Mouse (Mus musculus): ENCODE measurements around the gene Olfr109. TPM values are rescaled to one million over a fixed set of nuclear protein-coding genes. Genes with fewer than 3 reads are reported as not detected.

Gene Olfr109
- polyA plus RNA-seq (2012; rRNA removed), result not detected in 2 replicates

DNA sequence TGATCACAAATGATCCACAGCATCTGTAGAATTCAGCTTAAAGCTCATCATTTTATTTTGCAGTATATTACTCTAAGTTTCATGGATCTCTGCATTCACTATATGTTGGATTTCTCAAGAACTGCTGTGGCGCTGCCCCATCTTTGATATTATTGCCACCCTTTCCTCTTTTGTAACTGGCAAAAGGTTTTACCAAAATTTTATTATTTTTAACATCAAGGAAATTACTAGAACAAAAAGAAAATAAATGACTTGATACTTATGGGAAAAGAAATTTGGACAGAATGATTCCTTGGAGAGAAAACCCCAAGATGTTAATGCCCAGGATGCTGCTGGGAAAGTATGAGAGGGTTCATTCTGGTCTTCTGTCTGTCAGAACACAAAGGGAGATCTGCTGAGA is at the start of gene Olfr109:
Gene Olfr109, plus strand, starts transcription at position 301 of the 400 bp plus-strand sequence.
- H3K4me3 ChIP-seq (ENCODE audit: extremely low read depth, insufficient read depth, insufficient read length), result no peak within 1 kb of the TSS
- no peaks in the 10 kb centered on the region for H3K4me1 ChIP-seq (ENCODE audit: control insufficient read depth, insufficient read depth, insufficient read length)
- no peak for DNase-seq (ENCODE audit: low read depth in 1 of 2, low spot score in 2 of 2)
- 86% methylated on average over 1 of the region's 1 CpGs for WGBS
- no peaks in the 10 kb centered on the region for H3K27me3 ChIP-seq (ENCODE audit: control insufficient read depth, insufficient read depth, low read length)
- TF ChIP-seq CTCF (IDR thresholded peaks at IDR 0.05; ENCODE audit: extremely low read depth, insufficient read depth, insufficient read length, insufficient replicate concordance) (no peak), POLR2A (IDR thresholded peaks at IDR 0.05; ENCODE audit: low read depth, low read length) (no peak)
- no peaks in the 10 kb centered on the region for H3K36me3 ChIP-seq (ENCODE audit: control insufficient read depth, insufficient read depth, low read length)
- no peak within 1 kb of the TSS for H3K27ac ChIP-seq (ENCODE audit: insufficient read depth, low read length)

DNA sequence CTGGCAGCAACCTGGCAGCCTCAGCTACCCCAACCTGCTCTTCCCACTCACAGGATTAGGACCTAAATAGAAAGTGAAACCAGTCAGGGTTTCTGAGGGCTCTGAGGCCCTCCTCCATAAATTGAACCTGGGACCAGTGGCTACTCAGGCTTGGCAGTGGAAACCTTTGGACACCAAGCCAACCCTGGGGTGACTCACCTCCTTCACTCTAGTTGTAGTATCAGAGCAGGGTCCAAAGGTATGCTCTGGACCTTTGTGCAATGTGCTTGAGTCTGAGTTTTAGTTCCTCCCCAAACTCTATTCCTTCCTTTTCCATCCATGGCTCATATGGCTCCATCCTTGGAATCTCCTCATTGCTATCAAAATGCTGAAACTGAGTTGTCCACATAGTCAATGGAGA is 45.3 kb upstream of the Olfr109 start:
- no peaks in the 10 kb centered on the region for H3K36me3 ChIP-seq (ENCODE audit: control insufficient read depth, insufficient read depth, low read length)
- no peak for TF ChIP-seq POLR2A (IDR thresholded peaks at IDR 0.05; ENCODE audit: low read depth, low read length)
- no peak for TF ChIP-seq CTCF (IDR thresholded peaks at IDR 0.05; ENCODE audit: extremely low read depth, insufficient read depth, insufficient read length, insufficient replicate concordance)
- H3K27me3 ChIP-seq (ENCODE audit: control insufficient read depth, insufficient read depth, low read length), result no peaks in the 10 kb centered on the region
- DNase-seq (ENCODE audit: low read depth in 1 of 2, low spot score in 2 of 2), result no peak
- no peak overlapping the region for H3K4me3 ChIP-seq (ENCODE audit: extremely low read depth, insufficient read depth, insufficient read length)
- H3K27ac ChIP-seq (ENCODE audit: insufficient read depth, low read length), result no peak overlapping the region
- no peaks in the 10 kb centered on the region for H3K4me1 ChIP-seq (ENCODE audit: control insufficient read depth, insufficient read depth, insufficient read length)

DNA sequence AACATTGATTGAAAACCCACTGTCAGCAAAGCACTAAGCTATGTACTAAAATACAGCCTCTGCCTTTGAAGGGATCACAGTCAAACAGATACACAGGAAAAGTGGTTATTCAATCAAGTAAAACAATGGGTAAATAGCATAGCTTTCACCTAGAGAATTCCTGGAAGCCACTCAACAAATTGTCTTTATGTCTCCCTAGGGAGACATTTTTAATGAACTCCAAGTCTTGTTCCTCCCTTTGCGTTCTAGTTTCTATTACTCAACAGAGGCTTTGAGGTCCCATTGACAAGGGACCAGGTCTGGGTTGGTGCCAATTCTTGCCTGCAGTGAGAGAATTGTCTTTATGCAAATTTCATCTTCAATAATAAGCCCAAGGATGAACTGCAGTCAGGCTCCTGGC is 13.5 kb upstream of the Olfr109 start, which contains the start of gene Olfr108:
Gene Olfr108, plus strand, starts transcription at position 301 of the 400 bp plus-strand sequence.
- H3K4me3 ChIP-seq (ENCODE audit: extremely low read depth, insufficient read depth, insufficient read length), result no peak within 1 kb of the TSS
- TF ChIP-seq CTCF (IDR thresholded peaks at IDR 0.05; ENCODE audit: extremely low read depth, insufficient read depth, insufficient read length, insufficient replicate concordance), result no peak
- TF ChIP-seq POLR2A (IDR thresholded peaks at IDR 0.05; ENCODE audit: low read depth, low read length), result no peak
- 93% methylated on average over 1 of the region's 1 CpGs for WGBS
- no peaks in the 10 kb centered on the region for H3K36me3 ChIP-seq (ENCODE audit: control insufficient read depth, insufficient read depth, low read length)
- no peaks in the 10 kb centered on the region for H3K27me3 ChIP-seq (ENCODE audit: control insufficient read depth, insufficient read depth, low read length)
- no peaks in the 10 kb centered on the region for H3K4me1 ChIP-seq (ENCODE audit: control insufficient read depth, insufficient read depth, insufficient read length)
- DNase-seq (ENCODE audit: low read depth in 1 of 2, low spot score in 2 of 2), result no peak
- H3K27ac ChIP-seq (ENCODE audit: insufficient read depth, low read length), result no peak within 1 kb of the TSS

DNA sequence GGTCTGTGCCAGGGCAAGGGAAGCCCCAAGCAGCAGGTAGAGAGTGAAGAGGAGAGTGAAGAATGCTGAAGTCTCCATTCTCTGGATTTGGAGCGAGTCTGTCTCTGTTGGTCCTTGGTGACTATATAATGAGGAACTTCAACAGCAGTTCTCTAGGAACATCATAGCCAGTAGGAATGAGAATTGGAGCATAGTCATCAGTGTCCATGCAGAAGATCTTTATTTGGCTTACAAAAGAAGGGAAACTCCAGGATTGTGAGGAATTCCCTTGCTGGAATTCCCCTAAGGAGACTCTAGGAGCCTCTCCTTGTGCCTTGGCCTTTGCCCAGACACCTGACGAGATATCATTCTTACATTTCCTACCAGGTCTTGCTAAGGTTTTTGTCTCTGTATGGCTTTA is 24.7 kb downstream of the Olfr109 start, which contains the start of gene H2-M2:
Gene H2-M2, minus strand, starts transcription at position 101 of the 400 bp plus-strand sequence.
- Histone ChIP-seq H3K4me3 (ENCODE audit: extremely low read depth, insufficient read depth, insufficient read length) (no peak within 1 kb of the TSS), H3K36me3 (ENCODE audit: control insufficient read depth, insufficient read depth, low read length) (no peaks in the 10 kb centered on the region), H3K27ac (ENCODE audit: insufficient read depth, low read length) (no peak within 1 kb of the TSS), H3K27me3 (ENCODE audit: control insufficient read depth, insufficient read depth, low read length) (no peaks in the 10 kb centered on the region), H3K4me1 (ENCODE audit: control insufficient read depth, insufficient read depth, insufficient read length) (no peaks in the 10 kb centered on the region)
- TF ChIP-seq POLR2A (IDR thresholded peaks at IDR 0.05; ENCODE audit: low read depth, low read length), result no peak
- TF ChIP-seq CTCF (IDR thresholded peaks at IDR 0.05; ENCODE audit: extremely low read depth, insufficient read depth, insufficient read length, insufficient replicate concordance), result no peak
- no peak for DNase-seq (ENCODE audit: low read depth in 1 of 2, low spot score in 2 of 2)
- 86% methylated on average over 2 of the region's 2 CpGs for WGBS

DNA sequence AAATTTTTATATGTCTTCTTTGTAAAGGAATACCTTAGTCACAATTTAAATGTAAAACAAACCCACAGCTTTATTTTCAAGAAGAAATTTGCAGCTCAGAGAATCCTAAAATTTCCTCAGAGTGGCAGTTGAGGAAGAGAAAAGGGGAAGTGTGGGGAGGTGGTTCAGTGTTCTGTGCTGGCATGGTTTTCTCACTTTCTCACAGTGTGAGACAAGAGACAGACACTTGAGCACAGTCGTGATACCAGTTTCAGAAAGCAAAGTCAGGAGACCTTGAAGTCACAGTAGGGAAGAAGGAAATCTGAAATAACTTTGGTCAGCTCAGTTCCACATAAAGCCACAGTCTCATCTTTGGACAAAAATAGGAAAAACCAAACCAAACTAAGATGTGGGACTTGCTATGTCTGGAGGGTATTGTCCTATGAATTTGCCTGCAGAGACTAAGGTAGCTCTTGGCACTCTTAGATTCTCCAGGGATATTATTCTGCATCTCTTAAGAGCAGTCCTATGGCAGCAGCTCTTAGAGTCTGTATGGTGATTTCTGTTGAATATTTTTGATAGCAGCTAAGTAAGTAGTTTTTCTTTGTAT is 33.3 kb downstream of the Olfr109 start, which contains the start of gene Olfr110:
Gene Olfr110, plus strand, starts transcription at position 539 of the 589 bp plus-strand sequence.
- no peak for TF ChIP-seq CTCF (IDR thresholded peaks at IDR 0.05; ENCODE audit: extremely low read depth, insufficient read depth, insufficient read length, insufficient replicate concordance)
- no peak for TF ChIP-seq POLR2A (IDR thresholded peaks at IDR 0.05; ENCODE audit: low read depth, low read length)
- Histone ChIP-seq H3K27me3 (ENCODE audit: control insufficient read depth, insufficient read depth, low read length) (no peaks in the 10 kb centered on the region), H3K27ac (ENCODE audit: insufficient read depth, low read length) (no peak within 1 kb of the TSS), H3K4me1 (ENCODE audit: control insufficient read depth, insufficient read depth, insufficient read length) (no peaks in the 10 kb centered on the region), H3K36me3 (ENCODE audit: control insufficient read depth, insufficient read depth, low read length) (no peaks in the 10 kb centered on the region), H3K4me3 (ENCODE audit: extremely low read depth, insufficient read depth, insufficient read length) (no peak within 1 kb of the TSS)
- 15% methylated on average over 1 of the region's 1 CpGs for WGBS
- DNase-seq (ENCODE audit: low read depth in 1 of 2, low spot score in 2 of 2), result no peak

DNA sequence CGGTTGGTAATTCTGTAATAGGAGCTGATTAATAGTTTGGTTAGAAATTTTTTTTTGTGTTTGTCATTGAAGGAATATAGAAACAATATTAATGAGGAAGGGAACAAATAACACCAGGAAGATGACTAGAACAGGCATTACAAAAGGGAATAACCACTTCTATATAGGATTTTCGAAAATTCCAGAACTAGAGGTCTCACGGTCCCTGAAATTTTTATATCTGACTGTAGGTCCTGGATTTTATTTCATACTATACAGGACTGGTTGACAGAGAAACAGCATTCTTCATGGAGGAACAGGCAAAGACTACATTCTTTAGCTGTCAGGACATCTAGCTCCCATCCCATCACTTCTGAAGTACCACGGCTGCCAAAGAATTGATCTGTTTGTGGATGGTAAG is 49.0 kb downstream of the Olfr109 start, which contains the start of gene Olfr111:
Gene Olfr111, plus strand, starts transcription at position 301 of the 400 bp plus-strand sequence.
- Histone ChIP-seq H3K4me3 (ENCODE audit: extremely low read depth, insufficient read depth, insufficient read length) (no peak within 1 kb of the TSS), H3K4me1 (ENCODE audit: control insufficient read depth, insufficient read depth, insufficient read length) (no peaks in the 10 kb centered on the region), H3K27me3 (ENCODE audit: control insufficient read depth, insufficient read depth, low read length) (no peaks in the 10 kb centered on the region), H3K36me3 (ENCODE audit: control insufficient read depth, insufficient read depth, low read length) (no peaks in the 10 kb centered on the region), H3K27ac (ENCODE audit: insufficient read depth, low read length) (no peak within 1 kb of the TSS)
- DNase-seq (ENCODE audit: low read depth in 1 of 2, low spot score in 2 of 2), result no peak
- TF ChIP-seq CTCF (IDR thresholded peaks at IDR 0.05; ENCODE audit: extremely low read depth, insufficient read depth, insufficient read length, insufficient replicate concordance) (no peak), POLR2A (IDR thresholded peaks at IDR 0.05; ENCODE audit: low read depth, low read length) (no peak)
- 89% methylated on average over 4 of the region's 4 CpGs for whole genome bisulfite sequencing

Other genes starting within 250 kb of the Olfr109 start
- gene Olfr95, start 245.8 kb upstream of the Olfr109 start, polyA plus RNA-seq (2012; rRNA removed), result not detected in 2 replicates
- gene Olfr96, start 238.8 kb upstream of the Olfr109 start, polyA plus RNA-seq (2012; rRNA removed), result not detected in 2 replicates
- not detected in 2 replicates for gene Olfr97, start 221.6 kb upstream of the Olfr109 start, polyA plus RNA-seq (2012; rRNA removed)
- not detected in 2 replicates for gene Olfr98, start 195.2 kb upstream of the Olfr109 start, polyA plus RNA-seq (2012; rRNA removed)
- 27.0 and 27.4 TPM in 2 replicates for gene H2-M3, start 188.7 kb upstream of the Olfr109 start, polyA plus RNA-seq (2012; rRNA removed)
- not detected in 2 replicates for gene Olfr99, start 175.5 kb upstream of the Olfr109 start, polyA plus RNA-seq (2012; rRNA removed)
- gene Olfr101, start 154.6 kb upstream of the Olfr109 start, polyA plus RNA-seq (2012; rRNA removed), result not detected in 2 replicates
- not detected in 2 replicates for gene Olfr102, start 141.9 kb upstream of the Olfr109 start, polyA plus RNA-seq (2012; rRNA removed)
- not detected in 2 replicates for gene Olfr103, start 119.2 kb upstream of the Olfr109 start, polyA plus RNA-seq (2012; rRNA removed)
- gene Olfr104-ps, start 99.3 kb upstream of the Olfr109 start, polyA plus RNA-seq (2012; rRNA removed), result not detected in 2 replicates
- gene Olfr105-ps, start 79.9 kb upstream of the Olfr109 start, polyA plus RNA-seq (2012; rRNA removed), result not detected in 2 replicates
- gene Olfr106-ps, start 68.5 kb upstream of the Olfr109 start, polyA plus RNA-seq (2012; rRNA removed), result not detected in 2 replicates
- not detected in 2 replicates for gene Olfr107, start 59.7 kb upstream of the Olfr109 start, polyA plus RNA-seq (2012; rRNA removed)
- not detected in 2 replicates for gene Olfr108, start 13.4 kb upstream of the Olfr109 start, polyA plus RNA-seq (2012; rRNA removed)
- gene H2-M2, start 24.6 kb downstream of the Olfr109 start, polyA plus RNA-seq (2012; rRNA removed), result 2.7 and 4.5 TPM in 2 replicates
- 0.05 TPM in 1 of 2 replicates, not detected in the other for gene Olfr110, start 33.6 kb downstream of the Olfr109 start, polyA plus RNA-seq (2012; rRNA removed)
- 0.27 and 0.29 TPM in 2 replicates for gene Olfr111, start 49.1 kb downstream of the Olfr109 start, polyA plus RNA-seq (2012; rRNA removed)
- gene Olfr112, start 110.5 kb downstream of the Olfr109 start, polyA plus RNA-seq (2012; rRNA removed), result not detected in 2 replicates
- gene Olfr113, start 118.7 kb downstream of the Olfr109 start, polyA plus RNA-seq (2012; rRNA removed), result not detected in 2 replicates
- not detected in 2 replicates for gene Olfr114, start 133.8 kb downstream of the Olfr109 start, polyA plus RNA-seq (2012; rRNA removed)
- not detected in 2 replicates for gene Olfr115, start 168.2 kb downstream of the Olfr109 start, polyA plus RNA-seq (2012; rRNA removed)
- not detected in 2 replicates for gene Olfr116, start 168.3 kb downstream of the Olfr109 start, polyA plus RNA-seq (2012; rRNA removed)
- not detected in 2 replicates for gene Olfr117, start 204.9 kb downstream of the Olfr109 start, polyA plus RNA-seq (2012; rRNA removed)
- not detected in 2 replicates for gene Olfr118, start 208.1 kb downstream of the Olfr109 start, polyA plus RNA-seq (2012; rRNA removed)
- not detected in 2 replicates for gene Olfr119, start 237.6 kb downstream of the Olfr109 start, polyA plus RNA-seq (2012; rRNA removed)